Mouse (Mus musculus) left cerebral cortex, adult 2 months (tissue): ENCODE measurements around the gene Eif3c. TPM values are rescaled to one million over a fixed set of nuclear protein-coding genes. Genes with fewer than 3 reads are reported as not detected.

ENCODE experiments used
- DNase-seq, 2 experiments: peaks; one replicate each; pipeline ENCODE4 v3.0.0; 2021 to 2022; ENCODE audit warnings: low spot score in 2 of 2, mixed read lengths in 1 of 2; ENCODE audit errors: extremely low spot score in 1 of 2
- H3K27ac ChIP-seq: fragments of 200-600 bp; 2 replicates; pipeline ENCODE4 v1.8.1; 2022
- H3K4me3 ChIP-seq: fragments of 200-600 bp; 2 replicates; pipeline ENCODE4 v1.8.1; 2022
- CTCF ChIP-seq: fragments of 200-600 bp; IDR thresholded peaks from 2 replicates; pipeline ENCODE4 v1.8.1; 2022; ENCODE audit warnings: antibody characterized with exemption, mild to moderate bottlenecking, moderate library complexity
- intact Hi-C: fragments of 180-260 bp; cut with DNase I; formaldehyde crosslinking; loops from one replicate; pipeline ENCODE4 v1.15.1; 2025
- total RNA-seq, 2 experiments: library from RNA; stranded (reverse); gene quantifications; 2 replicates each; pipeline ENCODE4 v1.2.3; 2021

Gene Eif3c
- total RNA-seq, 2 experiments from 2014 or later, result 173 to 179 TPM

GRCm38 (mm10) chr7:126545631-126546030, 20.6 kb downstream of the Eif3c start:
- DNase-seq, result no peak
- no peak for TF ChIP-seq CTCF
- no peak overlapping the region for H3K27ac ChIP-seq
- H3K4me3 ChIP-seq, result no peak overlapping the region
- intact Hi-C loops, result no loop called here

DNA sequence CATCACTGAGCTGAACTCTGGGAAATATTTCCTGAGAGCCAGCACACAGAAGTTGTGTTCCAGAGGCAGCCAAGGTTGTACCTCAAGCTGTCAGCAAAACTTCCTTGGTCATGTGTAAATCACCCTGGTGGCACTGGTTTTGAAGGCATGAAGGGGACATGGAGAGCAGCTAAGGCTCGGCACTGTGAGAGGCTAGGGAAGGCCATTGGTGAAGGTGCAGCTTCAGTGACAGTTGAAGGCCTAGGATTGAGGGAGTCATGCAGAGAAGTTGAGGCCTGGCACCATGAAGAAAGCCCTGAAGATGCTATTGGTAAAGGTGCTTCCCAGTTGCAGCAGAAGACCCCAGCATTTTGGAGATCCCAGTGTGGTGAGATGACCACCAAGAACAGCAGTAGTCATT, 24.6 kb downstream of the Eif3c start:
- DNase-seq, result no peak
- Histone ChIP-seq H3K4me3 (no peak overlapping the region), H3K27ac (no peak overlapping the region)
- intact Hi-C loops, result no loop called here
- no peak for TF ChIP-seq CTCF

GRCm38 (mm10) chr7:126537820-126538585, 28.2 kb downstream of the Eif3c start:
- intact Hi-C loops, result no loop called here
- H3K4me3 ChIP-seq, result no peak overlapping the region
- peak; percentile 49 for TF ChIP-seq CTCF
- no peak overlapping the region for H3K27ac ChIP-seq
- DNase-seq, result no peak

DNA sequence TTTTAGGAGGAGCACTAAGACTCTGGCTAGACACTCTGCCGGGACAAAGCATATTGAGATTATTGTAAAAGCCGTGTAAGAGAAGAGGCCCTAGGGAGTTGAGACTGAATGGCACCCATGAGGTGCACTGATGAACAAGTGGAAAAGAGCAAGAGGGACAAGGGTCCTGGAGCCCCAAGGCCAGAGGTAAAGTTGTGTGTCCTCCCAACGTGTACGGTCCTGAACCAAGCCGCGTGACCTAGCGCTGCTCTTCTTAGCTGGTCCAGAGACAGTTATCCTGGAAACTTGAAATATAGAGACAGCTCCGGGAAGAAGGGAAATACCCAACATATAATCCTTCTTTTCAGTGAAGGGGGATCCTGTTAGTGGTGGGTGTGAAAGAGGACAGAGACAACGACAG, 29.7 kb downstream of the Eif3c start:
- no peak overlapping the region; the same call in 1 of the 2 replicates for H3K4me3 ChIP-seq

GRCm38 (mm10) chr7:126535766-126536165, 30.4 kb downstream of the Eif3c start:
- DNase-seq, result no peak
- peak overlapping the region; percentile 35 for H3K4me3 ChIP-seq
- no peak overlapping the region for H3K27ac ChIP-seq
- no peak for TF ChIP-seq CTCF
- intact Hi-C loops, result no loop called here

More for the DNA sequence above, 29.7 kb downstream of the Eif3c start:
- intact Hi-C loops, result no loop called here
- TF ChIP-seq CTCF, result no peak
- no peak overlapping the region for H3K27ac ChIP-seq
- DNase-seq, result no peak

GRCm38 (mm10) chr7:126533434-126533833, 32.8 kb downstream of the Eif3c start:
- Histone ChIP-seq H3K27ac (no peak overlapping the region), H3K4me3 (no peak overlapping the region)
- DNase-seq, result no peak
- intact Hi-C loops, result no loop called here
- no peak for TF ChIP-seq CTCF

DNA sequence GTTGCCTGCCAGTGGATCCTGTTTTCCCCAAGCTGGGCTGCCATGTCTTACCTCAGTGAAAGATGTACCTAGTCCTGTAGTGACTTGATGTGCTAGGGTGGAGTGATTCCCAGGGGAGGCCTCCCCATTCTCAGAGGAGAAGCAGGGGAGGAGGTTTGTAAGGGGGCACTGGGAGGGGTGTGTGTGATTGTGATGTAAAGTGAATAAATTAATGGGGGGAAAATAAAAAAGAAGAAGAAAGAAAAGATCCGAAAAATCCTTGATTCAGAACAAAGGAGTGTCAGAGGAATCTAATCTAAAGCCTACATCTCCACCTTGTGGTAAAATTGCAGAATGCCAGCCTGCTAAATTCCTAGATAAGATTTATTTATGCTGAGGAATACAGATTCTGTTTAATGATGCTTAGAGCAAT, 38.0 kb downstream of the Eif3c start:
- DNase-seq, result no peak
- TF ChIP-seq CTCF, result peak; percentile 95
- intact Hi-C loops, result loop anchor here (1.0 to 5.0 kb wide), 4 partner anchors 47 to 266 kb away; no protein-coding TSS in a partner anchor
- Histone ChIP-seq H3K4me3 (no peak overlapping the region), H3K27ac (no peak overlapping the region)

DNA sequence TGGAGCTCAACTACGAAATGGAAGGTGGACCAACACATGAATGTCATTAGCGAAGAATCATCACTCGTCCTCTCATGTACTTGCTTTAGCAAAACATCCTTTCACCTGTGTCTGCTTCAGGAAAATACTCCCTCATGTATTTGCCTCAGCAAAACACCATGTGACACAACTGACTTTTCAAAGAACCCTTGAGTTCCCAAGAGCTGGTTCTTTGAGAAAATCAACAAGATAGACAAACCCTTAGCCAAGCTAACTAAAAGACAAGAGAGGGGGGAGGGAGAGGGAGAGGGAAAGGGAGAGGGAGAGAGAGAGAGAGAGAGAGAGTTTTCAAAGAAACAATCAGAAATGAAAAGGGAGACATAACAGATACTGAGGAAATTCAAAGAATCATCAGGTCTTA, 42.9 kb downstream of the Eif3c start:
- DNase-seq, result no peak
- Histone ChIP-seq H3K4me3 (no peak overlapping the region), H3K27ac (no peak overlapping the region)
- intact Hi-C loops, result no loop called here
- no peak for TF ChIP-seq CTCF

- TF ChIP-seq CTCF, result no peak
- intact Hi-C loops, result no loop called here
- no peak overlapping the region for H3K27ac ChIP-seq
- no peak overlapping the region for H3K4me3 ChIP-seq
- DNase-seq, result peak in 1 of 2 experiments; percentile 22
Observed at GRCm38 (mm10) chr7:126519513-126519912, 46.7 kb downstream of the Eif3c start.

GRCm38 (mm10) chr7:126518261-126518941, 47.8 kb downstream of the Eif3c start:
- DNase-seq, result no peak
- no peak overlapping the region for H3K27ac ChIP-seq
- intact Hi-C loops, result no loop called here
- TF ChIP-seq CTCF, result no peak
- H3K4me3 ChIP-seq, result no peak overlapping the region

DNA sequence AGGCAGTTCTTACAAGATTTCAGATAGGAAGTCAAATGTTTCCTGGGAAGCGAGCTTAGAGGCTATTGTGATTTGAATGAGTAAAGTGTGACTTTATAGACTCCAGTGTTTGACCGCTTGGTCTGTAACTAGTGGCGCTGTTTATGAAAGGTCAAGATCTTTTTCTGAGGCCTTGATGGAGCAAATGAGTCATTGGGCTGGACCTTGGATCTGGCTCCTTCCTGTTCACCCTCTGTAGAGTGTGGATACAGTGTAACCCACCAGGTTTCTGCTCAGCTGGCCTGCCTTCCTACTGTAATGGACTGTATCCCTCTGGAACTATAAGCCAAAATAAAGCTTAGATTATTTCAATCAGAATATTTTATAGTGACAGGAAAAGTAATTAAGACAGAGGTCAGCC, 54.9 kb downstream of the Eif3c start:
- intact Hi-C loops, result no loop called here
- Histone ChIP-seq H3K27ac (no peak overlapping the region), H3K4me3 (no peak overlapping the region)
- DNase-seq, result no peak
- no peak for TF ChIP-seq CTCF

DNA sequence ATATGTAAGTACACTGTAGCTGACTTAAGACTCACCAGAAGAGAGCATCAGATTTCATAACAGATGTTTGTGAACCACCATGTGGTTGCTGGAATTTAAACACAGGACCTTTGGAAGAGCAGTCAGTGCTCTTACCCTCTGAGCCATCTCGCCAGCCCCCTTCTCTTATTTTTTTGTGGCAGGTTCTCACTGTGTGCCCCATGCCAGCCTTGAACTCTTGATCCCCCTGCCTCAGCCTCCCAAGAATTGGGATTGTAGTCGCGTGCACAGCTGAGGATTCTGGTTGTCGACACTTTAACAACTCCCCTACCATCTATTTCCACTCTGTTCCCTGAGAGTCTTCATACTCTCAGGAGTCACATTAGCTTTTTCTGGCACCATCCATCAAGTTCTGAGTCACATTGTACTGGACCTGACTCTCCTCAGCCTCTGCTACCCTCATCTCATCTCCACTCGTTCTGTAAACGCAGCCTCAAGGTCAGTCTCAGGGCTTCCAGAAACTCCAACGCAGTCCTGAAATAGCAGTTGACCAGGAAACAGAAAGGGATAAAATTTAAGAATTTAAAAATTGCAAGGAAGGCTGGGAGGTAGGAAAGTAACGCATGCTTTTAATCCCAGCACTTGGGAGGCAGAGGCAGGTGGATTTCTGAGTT, 59.0 kb downstream of the Eif3c start:
- intact Hi-C loops, result loop anchor here (10.0 kb wide), 1 partner anchor 288 kb away; the partner anchor contains the start of genes Fam57b and Ppp4c
- Histone ChIP-seq H3K4me3 (no peak overlapping the region), H3K27ac (no peak overlapping the region)
- DNase-seq, result no peak
- no peak for TF ChIP-seq CTCF
